Mouse (Mus musculus) left cerebral cortex, adult 2 months (tissue): ENCODE measurements around the gene Palld. TPM values are rescaled to one million over a fixed set of nuclear protein-coding genes. Genes with fewer than 3 reads are reported as not detected.

Experiments
- DNase-seq, 2 experiments: peaks; one replicate each; pipeline ENCODE4 v3.0.0; 2021 to 2022; ENCODE audit warnings: low spot score in 2 of 2, mixed read lengths in 1 of 2; ENCODE audit errors: extremely low spot score in 1 of 2
- H3K27ac ChIP-seq: fragments of 200-600 bp; 2 replicates; pipeline ENCODE4 v1.8.1; 2022
- H3K4me3 ChIP-seq: fragments of 200-600 bp; 2 replicates; pipeline ENCODE4 v1.8.1; 2022
- CTCF ChIP-seq: fragments of 200-600 bp; IDR thresholded peaks from 2 replicates; pipeline ENCODE4 v1.8.1; 2022; ENCODE audit warnings: antibody characterized with exemption, mild to moderate bottlenecking, moderate library complexity
- intact Hi-C: fragments of 180-260 bp; cut with DNase I; formaldehyde crosslinking; loops from one replicate; pipeline ENCODE4 v1.15.1; 2025
- total RNA-seq, 2 experiments: library from RNA; stranded (reverse); gene quantifications; 2 replicates each; pipeline ENCODE4 v1.2.3; 2021

Gene Palld
- total RNA-seq, 2 experiments from 2014 or later, result 4.1 to 4.9 TPM

DNA sequence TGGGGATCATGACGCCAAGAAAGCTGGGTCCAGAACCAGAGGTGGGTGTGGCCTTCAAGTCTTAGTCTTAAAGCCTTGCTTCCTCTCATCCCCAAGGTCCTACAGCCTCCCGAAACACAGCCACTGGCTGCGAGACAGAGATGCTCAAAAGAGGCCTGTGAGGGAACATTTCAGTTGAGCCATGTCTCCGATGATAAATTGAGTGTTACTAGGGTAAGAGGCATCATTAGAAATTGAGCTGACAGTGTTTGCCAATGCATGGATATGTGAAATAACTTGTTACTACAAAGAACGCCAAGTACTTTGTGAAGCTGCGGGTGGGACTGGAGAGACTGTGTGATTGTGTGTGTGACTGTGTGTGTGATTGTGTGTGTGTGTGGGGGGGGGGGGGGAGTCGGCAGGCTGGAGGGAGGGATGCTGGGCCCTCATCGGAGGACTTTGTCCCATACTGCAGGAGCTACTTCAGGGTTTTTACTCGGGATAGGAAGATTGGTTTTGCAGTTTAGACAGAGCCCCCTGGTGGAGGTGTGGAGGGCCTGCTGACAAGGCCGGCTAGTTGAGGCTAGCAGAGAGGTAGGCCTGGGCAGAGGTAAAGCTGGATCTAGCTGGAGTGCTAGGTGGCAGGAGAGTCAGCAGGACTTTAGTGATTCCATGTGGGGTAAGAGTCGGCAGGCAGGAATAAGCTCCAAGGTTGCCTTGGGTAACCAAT, 422.8 kb downstream of the Palld start:
- Histone ChIP-seq H3K4me3 (no peak overlapping the region), H3K27ac (no peak overlapping the region)
- intact Hi-C loops, result loop anchor here (1.0 to 5.0 kb wide), 2 partner anchors 92 to 404 kb away; no protein-coding TSS in a partner anchor
- peak; percentile 52 to 65 for DNase-seq
- peak; percentile 69 for TF ChIP-seq CTCF

DNA sequence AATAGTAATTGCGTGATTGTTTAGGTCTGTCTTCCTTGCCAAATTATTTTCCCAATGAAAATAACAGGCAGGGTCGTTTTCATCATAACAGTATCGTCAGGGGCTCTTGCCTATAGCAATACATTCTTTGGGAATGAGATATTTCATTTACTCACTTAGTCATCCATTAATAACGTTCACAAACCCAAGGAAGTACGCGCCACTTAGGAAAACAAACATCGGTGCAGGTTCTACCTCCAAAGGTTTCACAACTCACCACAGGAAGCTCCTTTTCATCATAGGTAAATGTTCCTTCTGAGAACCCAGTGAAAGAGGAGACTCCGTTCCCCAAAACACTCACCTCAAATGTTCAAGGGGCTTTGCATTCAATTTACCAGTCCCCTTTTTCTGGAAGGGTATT, 423.7 kb downstream of the Palld start:
- no peak for TF ChIP-seq CTCF
- intact Hi-C loops, result loop anchor here (5.0 kb wide), 1 partner anchor 91 kb away; no protein-coding TSS in a partner anchor
- no peak overlapping the region for H3K4me3 ChIP-seq
- DNase-seq, result no peak
- no peak overlapping the region for H3K27ac ChIP-seq

DNA sequence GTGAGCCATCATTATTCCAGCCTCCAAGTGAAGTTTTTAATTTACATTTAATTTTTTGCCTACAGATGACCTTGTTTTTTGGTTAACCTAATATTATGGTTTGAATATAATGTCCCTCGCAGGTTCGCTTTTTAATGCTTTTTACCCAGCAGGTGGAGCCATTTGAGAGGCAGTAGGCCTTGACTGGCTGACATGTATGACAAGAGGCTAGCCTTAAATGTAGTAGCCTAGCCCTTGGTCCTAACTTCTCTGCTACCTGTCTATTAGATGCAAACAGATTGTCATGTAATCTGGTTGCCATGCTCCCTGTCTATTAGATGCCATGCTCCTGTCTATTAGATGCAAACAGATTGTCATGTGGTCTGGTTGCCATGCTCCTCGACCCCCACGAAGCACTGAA, 424.3 kb downstream of the Palld start:
- TF ChIP-seq CTCF, result no peak
- Histone ChIP-seq H3K4me3 (no peak overlapping the region), H3K27ac (no peak overlapping the region)
- DNase-seq, result no peak
- intact Hi-C loops, result loop anchor here (5.0 kb wide), 1 partner anchor 91 kb away; no protein-coding TSS in a partner anchor

GRCm38 (mm10) chr8:61476160-61476559, 426.3 kb downstream of the Palld start:
- no peak for DNase-seq
- intact Hi-C loops, result loop anchor here (5.0 kb wide), 1 partner anchor 89 kb away; no protein-coding TSS in a partner anchor
- Histone ChIP-seq H3K27ac (no peak overlapping the region), H3K4me3 (no peak overlapping the region)
- TF ChIP-seq CTCF, result no peak

- no peak for DNase-seq
- Histone ChIP-seq H3K4me3 (no peak overlapping the region), H3K27ac (no peak overlapping the region)
- intact Hi-C loops, result loop anchor here (5.0 kb wide), 1 partner anchor 88 kb away; no protein-coding TSS in a partner anchor
- TF ChIP-seq CTCF, result no peak
Observed at GRCm38 (mm10) chr8:61475251-61475673, 427.2 kb downstream of the Palld start.

DNA sequence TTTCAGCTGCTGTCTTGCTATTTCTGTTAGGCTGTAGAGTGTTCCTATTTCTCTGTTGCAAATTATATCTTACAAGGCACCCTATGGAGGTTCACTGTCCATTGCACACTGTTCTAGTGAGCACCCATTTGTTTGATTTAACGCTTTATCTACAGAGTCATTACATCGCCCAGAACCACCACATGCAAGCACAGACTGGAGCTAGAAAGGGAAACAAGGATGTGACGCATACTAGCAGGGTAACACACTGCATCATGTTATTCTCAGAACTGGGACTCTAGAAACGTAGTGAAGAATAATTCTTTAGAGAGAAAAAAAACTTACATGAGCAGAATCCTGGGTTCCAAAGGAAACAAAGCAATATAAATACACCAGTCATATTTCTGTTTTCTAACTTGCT, 432.3 kb downstream of the Palld start:
- Histone ChIP-seq H3K4me3 (no peak overlapping the region), H3K27ac (no peak overlapping the region)
- TF ChIP-seq CTCF, result no peak
- intact Hi-C loops, result no loop called here
- DNase-seq, result no peak

- intact Hi-C loops, result no loop called here
- no peak for DNase-seq
- H3K4me3 ChIP-seq, result no peak overlapping the region
- no peak for TF ChIP-seq CTCF
- no peak overlapping the region for H3K27ac ChIP-seq
Observed at GRCm38 (mm10) chr8:61467553-61467815, 435.0 kb downstream of the Palld start.

DNA sequence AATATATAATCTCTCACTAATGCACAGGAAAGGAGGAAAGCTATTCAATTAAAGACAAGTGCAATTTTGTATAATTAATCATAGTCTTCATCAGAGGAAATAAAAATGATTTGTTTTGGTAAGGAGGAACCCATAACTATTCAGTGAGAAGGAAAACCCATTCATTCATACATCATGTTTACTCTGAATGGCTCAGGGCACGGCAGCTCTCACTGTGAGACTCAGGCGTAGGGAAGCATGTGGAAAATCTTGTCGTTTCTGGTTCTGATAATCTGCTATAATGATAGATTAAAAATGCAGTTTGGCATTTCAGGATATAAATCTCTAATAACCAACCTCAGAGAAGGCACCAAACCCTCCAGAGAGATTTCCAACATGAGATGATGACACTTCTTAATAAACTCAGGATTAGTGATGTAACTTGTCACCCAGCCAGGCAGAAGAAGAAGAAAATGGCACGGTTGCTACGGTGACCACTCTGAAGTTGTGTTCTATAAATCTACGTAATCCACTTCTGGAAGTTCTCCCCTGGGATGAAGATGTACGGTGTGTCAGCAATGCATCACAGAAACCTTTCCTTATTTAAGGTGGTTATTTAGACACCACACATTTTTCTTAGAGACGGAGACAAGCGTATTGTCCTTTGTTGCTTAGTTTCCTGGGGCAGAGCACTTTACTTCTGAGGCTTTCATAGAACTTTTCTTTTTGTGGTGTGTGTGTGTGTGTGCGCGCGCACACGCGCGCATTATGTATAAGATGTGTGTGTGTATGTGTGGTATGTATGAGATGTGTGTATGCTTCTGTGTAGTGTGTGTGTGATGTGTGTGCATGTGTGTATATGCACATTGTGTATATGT, 435.6 kb downstream of the Palld start:
- intact Hi-C loops, result no loop called here
- Histone ChIP-seq H3K4me3 (no peak overlapping the region), H3K27ac (no peak overlapping the region)
- DNase-seq, result no peak
- no peak for TF ChIP-seq CTCF

GRCm38 (mm10) chr8:61464393-61464792, 438.1 kb downstream of the Palld start:
- no peak for DNase-seq
- no peak for TF ChIP-seq CTCF
- Histone ChIP-seq H3K4me3 (no peak overlapping the region), H3K27ac (no peak overlapping the region)
- intact Hi-C loops, result no loop called here

GRCm38 (mm10) chr8:61462221-61462620, 440.3 kb downstream of the Palld start:
- intact Hi-C loops, result no loop called here
- DNase-seq, result no peak
- no peak overlapping the region for H3K4me3 ChIP-seq
- no peak overlapping the region for H3K27ac ChIP-seq
- no peak for TF ChIP-seq CTCF

Other genes with a start within 250 kb of the Palld start
- 1 to 10 TPM in 1 of 2 experiments, under 1 TPM in 1; 0.44 to 1.2 TPM for gene Ddx60, start 25.4 kb upstream of the Palld start, total RNA-seq
- not detected for gene Anxa10, start 220.5 kb upstream of the Palld start, total RNA-seq